Mouse (Mus musculus): ENCODE results near the gene Scaf1.

Scaf1 gene

DNA sequence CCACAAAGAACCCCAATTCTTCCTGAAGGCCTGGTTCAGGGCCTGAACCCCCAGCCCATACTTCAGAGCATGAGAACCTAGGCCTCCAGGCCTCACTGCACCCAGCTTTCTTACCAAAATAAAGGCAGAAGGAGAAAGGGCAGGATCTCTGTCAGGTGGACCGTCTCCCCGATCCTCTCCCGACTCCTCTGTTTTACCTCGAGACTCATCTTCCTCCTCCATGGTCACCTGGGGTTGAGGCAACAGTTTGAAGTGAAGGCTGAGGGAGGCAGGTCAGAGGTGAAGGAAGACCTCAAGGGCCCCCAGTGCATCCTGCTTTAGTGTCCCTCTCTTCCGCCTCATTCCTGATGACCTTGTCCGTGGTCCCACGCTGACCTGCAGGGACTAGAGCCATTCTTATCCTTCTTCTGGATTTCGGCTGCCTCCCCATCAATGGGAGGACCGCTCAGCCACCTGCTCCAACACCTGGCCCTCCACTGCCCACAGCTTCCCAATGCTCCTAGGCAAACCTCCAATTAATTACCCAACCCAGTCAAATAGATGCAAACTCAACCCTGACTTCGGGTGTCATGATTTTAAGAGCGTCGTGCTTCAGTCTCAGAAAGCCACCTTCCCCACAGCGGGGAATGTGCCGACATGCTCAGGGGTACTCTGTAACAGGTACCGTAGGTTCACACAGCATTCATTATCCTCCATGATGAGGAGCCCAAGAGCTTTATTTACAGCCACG lies 2.6 kb downstream of the Scaf1 start:
- DNase-seq = no peak

DNA sequence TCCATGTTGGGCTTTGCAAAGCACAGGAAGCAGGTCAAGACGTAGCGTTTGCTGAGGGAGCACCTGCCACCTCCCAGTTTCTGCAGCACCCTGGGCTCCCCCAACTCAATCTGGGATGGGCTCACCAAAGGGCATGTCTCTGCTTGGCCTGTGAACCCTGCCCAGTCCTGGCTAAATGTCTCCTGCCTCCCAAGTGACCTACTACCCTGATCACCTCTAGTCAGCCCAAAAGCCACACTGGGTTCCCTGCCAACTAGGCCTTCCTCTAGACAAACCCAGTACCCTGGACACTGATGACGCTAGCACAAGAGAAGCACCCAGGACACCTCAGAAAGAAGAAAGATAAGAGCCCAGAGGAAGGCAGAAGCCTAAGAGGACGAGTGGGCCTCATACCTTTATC lies 3.3 kb downstream of the Scaf1 start:
- no peak for DNase-seq

DNA sequence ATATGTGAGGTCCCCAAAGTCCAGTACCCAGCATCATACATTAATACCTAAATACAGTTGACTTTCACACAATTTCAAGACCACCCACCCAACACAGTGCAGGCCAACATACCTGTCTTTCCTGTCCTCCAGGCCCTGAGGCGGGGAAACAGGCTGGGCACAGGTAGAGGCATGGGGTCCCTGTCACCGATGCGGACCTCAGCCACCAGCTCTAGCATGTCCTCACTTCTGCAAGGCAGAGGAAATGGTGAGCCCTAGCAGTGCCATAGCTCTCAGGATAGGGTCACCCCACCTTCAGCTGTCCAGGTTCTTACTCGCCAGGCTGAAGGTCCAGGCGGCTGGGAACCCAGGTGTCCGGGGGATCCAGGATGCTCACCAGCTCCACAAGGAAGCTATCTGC lies 4.2 kb downstream of the Scaf1 start:
- no peak for DNase-seq

DNA sequence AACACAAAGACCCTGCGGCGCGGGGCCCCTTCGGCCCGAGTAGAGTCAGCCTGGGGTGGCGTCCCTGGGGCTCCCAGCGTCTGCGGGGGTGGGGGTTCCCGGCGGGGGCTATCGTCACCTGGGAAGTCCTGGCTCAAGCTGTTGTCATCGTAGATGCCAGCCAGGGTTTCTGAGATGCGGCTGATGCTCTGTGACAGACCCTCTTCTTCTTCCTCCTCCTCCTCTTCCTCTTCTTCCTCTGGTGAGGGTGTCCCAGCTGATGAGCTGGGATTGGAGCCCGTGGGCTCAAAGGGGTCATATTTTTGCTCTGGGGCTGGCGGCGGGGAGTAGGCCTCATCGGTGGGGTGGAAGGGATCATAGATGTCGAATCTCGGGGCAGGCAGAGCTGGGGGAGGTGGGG lies 7.8 kb downstream of the Scaf1 start:
- no peak for DNase-seq

DNA sequence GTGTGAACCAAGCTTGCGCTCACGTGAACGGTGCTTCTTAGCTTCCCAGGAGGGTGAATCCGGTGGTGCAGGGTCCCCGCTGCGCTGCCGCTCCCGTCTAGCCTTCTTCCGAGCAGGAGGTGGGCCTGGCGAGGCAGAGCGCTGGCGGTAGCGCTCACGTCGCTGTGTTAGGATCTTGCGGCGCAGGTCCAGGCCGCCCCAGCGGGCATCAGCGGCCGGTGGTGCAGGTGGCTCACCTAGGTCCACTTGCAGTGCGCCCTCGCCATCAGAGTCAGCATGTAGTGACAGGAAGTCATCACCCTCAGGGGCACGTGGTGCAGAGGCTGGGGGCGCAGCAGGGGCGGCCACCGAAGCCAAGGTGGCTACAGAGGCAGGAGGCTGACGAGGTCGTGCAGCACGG lies 8.3 kb downstream of the Scaf1 start:
- DNase-seq = no peak

DNA sequence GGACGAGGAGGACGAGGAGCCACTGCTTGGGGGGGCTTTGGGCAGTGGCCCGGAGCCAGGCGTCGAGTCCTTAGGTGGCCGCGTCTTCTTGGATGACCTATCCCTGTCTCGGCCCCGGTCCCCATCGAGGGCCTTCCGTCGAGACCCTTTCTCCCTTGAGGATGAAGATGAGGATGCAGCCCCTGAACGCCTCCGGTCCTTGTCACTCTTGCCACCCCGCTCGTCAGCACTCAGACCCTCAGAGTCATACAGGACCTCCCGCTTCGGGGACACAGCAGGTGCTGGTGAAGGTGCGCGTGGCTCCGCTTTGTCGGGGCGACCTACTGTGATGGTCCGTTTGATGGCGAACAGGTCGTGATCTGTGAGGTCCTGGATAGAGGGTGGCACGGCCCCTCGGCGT lies 9.0 kb downstream of the Scaf1 start:
- DNase-seq = no peak

DNA sequence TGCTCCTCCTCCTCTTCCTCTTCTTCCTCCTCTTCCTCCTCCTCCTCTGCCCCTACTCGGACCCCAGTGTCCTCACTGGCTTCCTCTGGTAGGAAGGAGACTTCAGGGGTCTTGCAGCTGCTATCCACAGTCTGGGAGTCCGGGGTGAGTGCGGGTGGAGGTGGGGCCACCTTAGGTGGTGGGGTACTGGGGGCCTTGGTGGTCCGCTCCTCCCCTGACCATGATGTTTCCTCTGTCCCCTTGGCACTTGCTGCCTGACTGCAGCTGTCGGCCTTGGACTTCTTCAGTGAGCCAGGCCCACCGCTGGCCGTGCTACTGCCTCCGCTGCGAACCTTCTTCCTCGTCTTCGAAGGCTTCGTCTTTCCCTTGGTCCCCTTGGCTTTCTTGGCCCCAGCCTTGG lies 9.7 kb downstream of the Scaf1 start:
- DNase-seq = no peak

DNA sequence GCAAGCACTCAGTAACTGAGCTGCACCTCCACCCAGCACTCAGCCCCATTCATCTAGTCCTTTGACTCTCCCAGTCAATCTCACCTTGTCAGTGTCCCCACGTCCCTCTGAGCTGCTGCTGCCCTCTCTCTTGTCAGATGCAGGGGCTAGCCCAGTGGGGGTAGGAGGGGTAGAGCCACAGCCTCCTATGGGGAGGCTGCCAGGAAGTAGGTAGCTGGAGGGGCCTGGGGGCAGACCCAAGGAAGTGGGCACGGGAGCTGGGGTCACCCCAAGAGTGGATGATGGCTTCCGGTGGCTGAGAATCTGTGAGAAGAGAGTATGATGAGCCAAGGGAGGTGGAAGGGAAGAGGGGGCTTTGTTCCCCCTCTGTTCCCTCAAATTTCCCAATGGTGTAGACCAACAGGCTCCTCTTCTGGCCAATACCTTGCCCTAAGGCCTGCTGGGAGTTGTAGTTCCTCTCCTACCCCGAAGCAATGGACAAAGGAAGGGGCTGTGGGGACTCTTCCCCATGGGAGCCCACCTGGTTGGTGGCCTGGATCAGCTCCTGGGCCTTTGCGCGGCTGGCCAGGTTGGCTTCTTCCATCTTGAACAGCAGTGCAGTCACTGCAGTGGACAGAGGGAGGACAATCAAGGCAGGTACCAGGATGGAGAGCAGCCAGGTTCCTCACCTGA lies 10.7 kb downstream of the Scaf1 start:
- DNase-seq = no peak

DNA sequence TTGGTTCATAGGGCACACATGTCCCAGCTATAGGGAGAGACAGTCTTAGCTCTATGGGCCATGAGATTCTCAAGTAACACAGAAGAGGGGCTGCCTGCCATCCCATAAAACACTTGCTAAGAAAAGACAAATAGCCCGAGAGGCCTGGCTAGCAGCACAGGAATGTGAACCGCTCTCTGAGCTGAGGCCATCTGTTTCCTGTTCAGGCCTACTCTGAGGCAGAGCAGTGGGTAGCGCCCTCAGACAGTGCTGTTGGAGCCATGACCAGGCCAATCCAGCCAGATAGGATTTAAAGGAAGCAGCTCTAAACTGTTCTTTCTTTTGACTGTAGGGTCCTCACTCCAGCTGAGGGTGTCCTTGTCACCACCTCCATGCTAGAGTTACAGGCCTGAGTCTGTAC lies 11.6 kb downstream of the Scaf1 start:
- DNase-seq = no peak

DNA sequence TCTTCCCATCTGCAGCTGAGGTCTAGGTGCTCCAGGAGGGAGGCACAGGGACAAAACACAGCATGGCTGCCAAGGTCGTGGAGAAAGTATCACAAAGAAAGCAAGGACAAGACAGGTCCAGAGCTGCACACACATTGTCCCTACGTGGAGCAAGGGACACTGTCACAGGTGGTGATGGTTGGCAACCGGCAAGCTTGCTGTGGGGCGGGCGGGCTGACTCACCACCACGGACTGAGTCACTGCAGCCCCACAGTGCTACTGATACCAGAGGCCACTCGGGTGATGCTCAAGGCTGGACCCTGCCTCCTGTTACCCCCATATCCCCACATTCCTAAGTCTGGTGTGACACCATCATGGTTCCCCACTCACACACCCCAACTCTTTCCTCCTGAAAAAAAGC lies 13.7 kb downstream of the Scaf1 start:
- no peak for DNase-seq

DNA sequence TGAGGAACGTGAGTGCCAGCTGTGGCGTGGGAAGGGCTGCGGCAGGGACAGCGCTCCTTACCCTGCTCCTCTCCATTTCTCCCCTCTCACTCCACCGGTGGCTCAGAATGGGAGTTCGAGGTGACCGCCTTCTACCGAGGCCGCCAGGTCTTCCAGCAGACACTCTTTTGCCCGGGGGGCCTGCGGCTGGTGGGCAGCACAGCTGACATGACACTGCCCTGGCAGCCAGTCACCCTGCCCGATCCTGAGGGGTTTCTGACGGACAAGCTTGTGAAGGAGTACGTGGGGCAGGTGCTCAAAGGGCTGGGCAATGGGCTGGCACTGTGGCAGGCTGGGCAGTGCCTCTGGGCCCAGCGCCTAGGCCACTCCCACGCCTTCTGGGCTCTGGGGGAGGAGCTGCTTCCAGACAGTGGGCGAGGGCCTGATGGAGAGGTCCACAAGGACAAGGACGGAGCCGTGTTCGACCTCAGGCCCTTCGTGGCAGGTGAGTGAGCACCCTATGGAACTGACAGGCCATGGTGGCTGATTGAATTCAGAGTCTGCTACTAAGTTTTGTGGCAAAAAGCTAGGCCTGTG lies 15.5 kb downstream of the Scaf1 start:
- peak in 1 of 2 experiments; percentile 64 for DNase-seq

DNA sequence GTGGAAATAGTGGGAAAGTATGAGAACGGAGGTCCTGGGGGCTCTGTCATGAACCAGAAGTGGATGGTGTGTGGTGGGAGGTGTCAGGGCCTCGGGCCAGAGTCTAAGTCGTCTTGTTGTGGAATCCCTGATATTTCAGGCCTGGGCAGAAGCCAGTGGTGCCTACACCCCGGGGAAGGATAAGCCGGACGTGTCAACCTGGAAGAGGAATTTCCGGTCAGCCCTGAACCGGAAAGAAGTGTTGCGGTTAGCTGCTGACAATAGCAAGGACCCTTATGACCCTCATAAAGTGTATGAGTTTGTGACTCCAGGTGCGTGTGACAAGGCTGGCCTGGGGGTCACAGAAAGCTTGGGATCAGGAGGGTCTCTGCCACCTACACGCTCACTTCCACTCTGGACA lies 16.4 kb downstream of the Scaf1 start:
- DNase-seq = peak; percentile 44 to 67

DNA sequence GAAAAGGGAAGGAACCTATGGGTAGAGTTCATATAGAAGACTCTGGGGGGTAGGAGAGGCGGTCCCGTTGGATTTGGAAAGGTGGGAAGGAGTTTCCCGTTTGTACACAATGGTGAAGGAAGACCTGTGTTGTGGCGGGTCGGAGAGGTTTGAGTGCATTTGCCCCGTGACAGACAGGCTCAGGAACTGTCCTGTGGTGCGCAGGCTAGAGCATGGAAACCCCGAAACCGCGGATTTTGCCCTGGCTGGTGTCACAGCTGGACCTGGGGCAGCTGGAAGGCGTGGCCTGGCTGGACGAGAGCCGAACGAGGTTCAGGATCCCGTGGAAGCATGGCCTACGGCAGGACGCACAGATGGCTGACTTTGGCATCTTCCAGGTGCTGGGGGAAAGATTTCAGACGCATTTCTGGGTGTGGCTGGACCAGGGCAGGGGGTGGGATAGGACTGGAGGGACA lies 17.6 kb downstream of the Scaf1 start, which contains the start of gene Bcl2l12:
Gene Bcl2l12 (minus strand): TSS at position 212 of the 455 bp plus-strand sequence.
- DNase-seq = peak; percentile 82 to 91

DNA sequence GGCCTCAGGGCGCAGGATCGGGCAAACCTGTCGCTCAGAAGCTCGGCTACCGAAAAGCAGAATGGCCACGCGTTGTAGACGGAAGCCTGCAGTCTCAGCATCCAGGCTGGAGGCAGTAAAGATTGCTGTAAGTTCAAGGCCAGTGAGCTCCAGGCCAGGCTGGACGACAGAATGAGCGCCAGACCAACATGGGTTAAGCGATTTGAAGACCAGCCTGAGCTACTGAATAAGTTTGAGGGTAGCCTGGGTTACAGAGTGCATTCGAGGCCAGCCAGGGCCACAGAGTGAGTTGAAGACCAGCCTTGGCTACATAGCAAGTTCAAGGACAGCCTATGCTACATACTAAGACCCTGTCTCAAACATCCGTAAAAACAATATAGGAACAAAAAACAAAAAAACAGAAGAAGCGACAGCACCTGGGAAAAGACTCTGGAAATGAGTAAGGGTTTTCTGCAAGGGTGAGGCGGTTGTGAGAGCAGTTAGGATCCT lies 18.2 kb downstream of the Scaf1 start:
- DNase-seq = no peak

DNA sequence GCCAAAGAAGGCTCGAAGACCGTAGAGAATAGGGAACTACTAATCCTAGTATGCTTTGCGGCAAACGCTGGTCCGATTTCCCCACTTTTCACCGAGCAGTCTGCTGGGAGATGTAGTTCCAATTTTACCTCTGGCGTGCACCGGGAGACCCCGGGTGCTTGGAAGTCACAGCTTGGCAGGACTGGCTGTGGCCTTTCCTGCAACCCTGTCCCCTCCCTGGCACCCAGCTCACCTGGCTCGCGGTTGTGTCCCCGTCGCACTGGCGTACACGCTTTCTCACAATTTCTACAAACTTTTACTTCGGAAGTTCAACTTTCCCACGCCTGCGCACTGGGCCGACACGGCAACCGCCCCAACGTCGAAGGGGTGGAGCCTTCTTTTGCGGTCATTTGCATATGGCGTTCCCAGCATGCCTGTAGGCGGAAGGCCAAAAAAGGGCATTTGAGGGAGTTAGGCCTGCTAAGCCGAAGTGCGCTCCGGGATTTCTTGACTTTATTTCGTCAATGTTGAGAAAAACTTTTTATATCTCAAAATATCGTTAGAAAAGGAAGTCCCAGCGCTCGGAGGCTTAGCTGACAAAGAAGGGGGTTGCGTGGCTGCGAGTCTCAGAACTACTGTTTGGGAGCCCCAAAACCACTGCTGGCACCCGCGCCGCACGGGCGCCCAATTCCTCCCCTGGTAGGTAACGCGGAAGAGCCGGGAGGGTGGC lies 18.8 kb downstream of the Scaf1 start, which contains the start of gene Irf3:
Gene Irf3 (plus strand): TSS at position 418 of the 709 bp plus-strand sequence.
- peak; percentile 98 to 99 for DNase-seq

DNA sequence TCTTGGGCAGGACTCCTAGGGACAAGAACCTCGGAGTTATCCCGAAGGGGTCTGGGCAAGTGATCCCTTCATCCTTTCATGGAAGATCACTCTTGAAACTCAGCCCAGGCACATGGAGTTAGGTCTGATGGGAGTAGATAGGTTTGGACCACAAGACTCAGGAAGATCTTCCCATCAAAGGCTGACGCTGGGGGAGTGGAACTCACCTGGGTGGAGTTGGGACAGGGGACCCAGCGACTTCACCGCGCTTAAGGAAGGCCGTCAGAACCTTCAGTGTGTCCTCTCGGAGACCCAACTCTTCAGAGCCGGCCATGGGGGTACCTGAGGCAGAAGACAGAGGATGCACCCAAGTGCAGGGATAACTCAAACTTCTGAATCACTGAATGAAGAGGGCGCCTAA lies 19.5 kb downstream of the Scaf1 start:
- no peak for DNase-seq

DNA sequence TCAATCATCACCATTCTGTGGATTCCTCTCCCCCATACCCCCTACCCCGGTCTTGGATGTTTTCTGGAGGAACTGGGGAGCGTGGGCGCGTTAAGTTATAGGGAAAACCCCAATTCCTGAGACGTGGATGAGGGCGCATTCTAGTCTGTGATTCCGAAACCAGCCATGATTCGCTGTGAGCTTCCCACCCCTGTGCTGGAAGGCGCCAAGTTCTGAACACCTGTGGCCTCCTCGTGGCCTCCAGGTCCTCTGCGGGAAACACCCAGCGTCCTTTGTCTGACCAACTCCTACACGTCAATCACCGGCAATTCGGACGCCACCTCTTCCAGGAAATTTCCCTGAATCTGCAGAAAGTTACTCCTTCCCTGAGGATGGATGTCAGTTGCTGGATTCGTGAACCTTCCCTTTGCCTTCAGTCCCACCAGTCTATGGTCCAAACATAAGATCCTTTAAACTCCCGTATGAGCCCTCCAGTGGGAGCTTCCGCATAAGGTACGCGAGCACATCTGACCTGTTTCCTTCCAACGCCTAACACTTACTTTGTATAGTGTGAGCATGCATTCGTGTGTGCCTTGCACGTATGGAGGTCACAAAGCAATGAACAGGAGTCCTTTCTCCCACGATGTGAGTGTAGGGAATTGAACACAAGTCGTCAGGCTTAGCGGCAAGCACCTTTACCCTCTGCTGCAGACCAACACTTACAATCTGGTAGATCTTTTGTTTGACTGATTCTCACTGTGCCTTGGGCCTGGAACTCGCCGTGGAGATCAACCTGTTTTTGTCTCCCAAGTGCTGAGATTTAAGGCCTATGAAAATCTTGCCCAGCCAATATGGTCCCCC lies 29.1 kb downstream of the Scaf1 start:
- DNase-seq = no peak

DNA sequence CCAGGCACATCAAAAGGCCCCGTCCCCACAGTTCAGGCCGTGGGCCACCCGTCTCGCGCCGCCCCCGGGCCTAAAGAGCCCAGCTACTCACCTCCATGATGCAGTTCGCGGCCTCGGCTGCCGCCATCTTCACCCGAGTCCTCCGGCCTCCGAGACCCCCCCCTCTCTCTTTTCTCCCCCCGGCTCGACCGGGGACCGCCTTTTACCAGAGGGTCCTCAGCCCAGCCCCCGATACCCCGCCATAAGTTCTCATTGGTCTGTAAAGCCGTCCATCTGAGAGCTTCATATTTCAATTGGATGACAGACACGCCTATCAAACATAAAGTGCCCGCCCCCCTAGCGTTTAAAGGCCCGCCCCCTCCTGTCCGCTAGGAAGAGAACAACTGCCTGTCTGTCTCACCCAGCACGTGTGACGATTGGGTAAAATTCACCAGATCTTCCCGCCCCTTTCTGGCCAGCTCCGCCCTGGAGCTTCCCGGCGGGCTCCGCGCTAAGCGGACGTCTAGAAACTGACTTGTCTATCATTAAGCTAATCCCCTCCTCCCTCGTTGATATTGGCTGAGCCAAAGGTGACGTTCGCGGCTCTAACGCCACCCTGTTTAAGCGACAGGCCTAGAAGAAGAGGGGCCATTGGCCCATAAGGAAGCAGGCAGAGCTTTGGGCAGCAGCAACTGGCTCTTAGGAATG lies 29.8 kb downstream of the Scaf1 start, which contains the start of gene Prmt1:
Gene Prmt1 (minus strand): TSS at position 377 of the 687 bp plus-strand sequence.
- peak; percentile 96 to 99 for DNase-seq

DNA sequence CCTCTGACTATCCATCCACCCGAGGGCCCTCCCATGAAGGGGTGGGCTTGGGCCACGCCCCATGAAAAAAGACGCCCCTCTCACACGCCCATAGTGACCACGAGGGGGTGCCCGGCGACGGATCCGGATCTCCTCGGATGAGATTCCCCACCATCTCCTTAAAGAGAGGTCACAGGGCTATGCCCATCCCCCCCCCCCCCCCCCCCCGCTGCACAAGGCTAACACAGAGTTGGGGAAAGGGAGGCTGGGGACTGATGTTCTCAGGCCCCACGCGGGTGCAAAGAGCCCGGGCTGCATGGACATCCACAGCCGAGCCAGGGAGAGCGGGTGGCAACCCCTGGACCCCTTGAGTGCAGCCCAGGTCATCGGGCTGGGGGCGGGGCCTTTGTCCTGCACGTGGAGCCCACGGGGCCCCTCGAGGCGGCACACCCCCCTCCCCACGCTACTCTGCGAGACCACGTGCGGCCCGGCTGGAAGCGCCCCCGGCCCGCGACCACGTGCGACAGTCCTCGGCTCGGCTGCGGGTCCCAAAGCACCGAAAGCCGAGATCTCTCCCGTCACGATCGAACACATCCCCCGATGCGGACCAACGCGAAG lies 30.5 kb downstream of the Scaf1 start:
- DNase-seq = peak; percentile 64 to 84

DNA sequence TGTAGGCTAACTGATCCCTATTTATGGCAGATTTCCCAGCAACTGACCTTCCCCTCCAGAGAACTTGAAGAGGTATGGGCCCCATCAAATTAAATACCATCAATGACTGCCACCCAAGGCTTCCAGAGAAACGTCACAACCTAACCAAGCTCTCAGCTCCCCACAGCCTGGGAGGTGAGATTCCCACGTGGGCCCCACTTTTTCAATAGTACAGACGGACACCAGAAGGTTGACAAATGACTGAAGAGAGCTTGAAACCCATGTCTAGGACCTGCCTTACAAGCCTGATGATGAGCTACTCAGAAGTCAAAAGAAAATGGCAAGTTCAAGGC lies 31.4 kb downstream of the Scaf1 start:
- DNase-seq = no peak

All from kidney, postnatal 25 days (tissue).